Mouse (Mus musculus) liver, embryonic 14.5 days (tissue): Measurements from ENCODE around the gene Eef1akmt2. TPM values are rescaled to one million over a fixed set of nuclear protein-coding genes. Genes with fewer than 3 reads are reported as not detected.

ENCODE experiments used
- ATAC-seq: fragments of 200-750 bp; cut with Nextera tagmentation; 2 replicates; pipeline ENCODE4 v1.8.0; 2017; ENCODE audit warnings: moderate number of reproducible peaks, mild to moderate bottlenecking, moderate library complexity; ENCODE audit not compliant: insufficient read depth
- DNase-seq, 3 experiments: peaks; one replicate each; pipeline ENCODE4 v3.0.0-alpha.2; 2012 to 2013; ENCODE audit warnings: low read depth in 3 of 3, low spot score in 3 of 3
- H3K27ac ChIP-seq: fragments of 300-500 bp; sonication (generic); 2 replicates; pipeline ENCODE4 v1.5.1; 2014; ENCODE audit warnings: moderate library complexity, mild to moderate bottlenecking, control low read depth, inconsistent platforms
- H3K27me3 ChIP-seq: fragments of 300-500 bp; sonication (generic); 2 replicates; pipeline ENCODE4 v1.6.1; 2014; ENCODE audit warnings: mild to moderate bottlenecking, low read length, moderate library complexity; ENCODE audit not compliant: control insufficient read depth, insufficient read depth
- H3K36me3 ChIP-seq: fragments of 300-500 bp; sonication (generic); replicated peaks from 2 replicates; pipeline ENCODE4 v1.6.1; 2014; ENCODE audit warnings: low read depth; ENCODE audit not compliant: control insufficient read depth, insufficient read depth
- H3K4me1 ChIP-seq, 2 experiments: fragments of 200-500 bp in 1 of 2; fragments of 300-500 bp in 1 of 2; sonication (generic) in 1 of 2; replicated peaks; 2 replicates each; pipeline ENCODE4 v1.6.1; 2012 to 2014; ENCODE audit warnings: antibody characterized with exemption in 1 of 2, inconsistent platforms in 1 of 2, low read length in 1 of 2; ENCODE audit not compliant: control insufficient read depth in 2 of 2, insufficient read depth in 2 of 2
- H3K4me2 ChIP-seq: fragments of 300-500 bp; sonication (generic); 2 replicates; pipeline ENCODE4 v1.6.1; 2014; ENCODE audit warnings: low read depth, mild to moderate bottlenecking, control low read depth, moderate library complexity
- H3K4me3 ChIP-seq, 2 experiments: fragments of 200-500 bp in 1 of 2; fragments of 300-500 bp in 1 of 2; sonication (generic) in 1 of 2; 2 replicates each; pipeline ENCODE4 v1.5.1; 2012 to 2014; ENCODE audit warnings: low read depth in 2 of 2, low read length in 2 of 2, mild to moderate bottlenecking in 2 of 2, control low read depth in 1 of 2, inconsistent platforms in 1 of 2, moderate library complexity in 1 of 2; ENCODE audit not compliant: insufficient read depth in 1 of 2
- H3K9ac ChIP-seq: fragments of 300-500 bp; sonication (generic); replicated peaks from 2 replicates; pipeline ENCODE4 v1.6.1; 2014; ENCODE audit warnings: mild to moderate bottlenecking, control low read depth, moderate library complexity
- H3K9me3 ChIP-seq: fragments of 300-500 bp; sonication (generic); 2 replicates; pipeline ENCODE4 v1.6.1; 2016; ENCODE audit warnings: low read length, mixed read lengths; ENCODE audit not compliant: control insufficient read depth
- CTCF ChIP-seq: IDR thresholded peaks from 2 replicates; pipeline ENCODE4 v1.5.1; 2016; ENCODE audit warnings: antibody characterized with exemption, low read depth, control low read depth
- EP300 ChIP-seq: IDR thresholded peaks from 2 replicates; pipeline ENCODE4 v1.6.1; 2016; ENCODE audit warnings: antibody characterized with exemption, low read depth
- WGBS: fragments of 180-500 bp; shearing (Covaris S2); extraction: QIAGEN DNeasy Blood & Tissue Kit; methylation state at CpG from one replicate; pipeline ENCODE4 v1.1.7; 2014; ENCODE audit not compliant: insufficient replicate concordance; 5-methylcytosine and 5-hydroxymethylcytosine counted together
- polyA plus RNA-seq, 2 experiments: library from polyadenylated mRNA; depleted of rRNA in 1 of 2; stranded (reverse) in 1 of 2; unstranded in 1 of 2; fragments of >200 nt; fragmentation: Nextera tagmentation in 1 of 2; extraction: Ambion mirVana in 1 of 2; gene quantifications; 2 replicates each; pipeline versions ENCODE4 v1.2.1 to v1.2.3; 2012 to 2014

Gene Eef1akmt2
- polyA plus RNA-seq, 2 experiments: 13.1 to 19.0 TPM

DNA sequence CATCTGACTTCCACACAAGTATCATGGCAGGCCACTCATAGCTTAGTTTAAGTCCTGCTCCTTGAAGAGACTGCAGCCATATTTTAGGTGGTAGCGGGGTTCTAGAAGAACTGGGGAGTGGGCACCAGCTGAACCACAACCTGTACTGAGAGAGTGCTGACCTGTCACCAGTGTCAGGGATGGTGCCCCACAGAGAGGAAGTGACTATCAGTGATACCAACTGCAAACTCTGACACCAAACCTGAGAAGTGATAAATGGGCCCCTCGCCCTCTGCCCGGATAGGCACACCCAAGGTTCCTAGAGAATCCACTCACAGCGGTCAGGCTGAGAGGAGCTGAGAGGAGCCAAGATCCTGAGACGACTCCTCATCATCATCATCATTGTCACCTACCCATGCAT lies 47.5 kb downstream of the Eef1akmt2 start:
- Histone ChIP-seq H3K27me3 (no peaks in the 10 kb centered on the region), H3K4me1 (peaks cover 33 to 52% of the 10 kb centered on the region in 2 experiments), H3K4me2 (peak overlapping the region; percentile 45), H3K27ac (peak overlapping the region; percentile 54), H3K9me3 (no peaks in the 10 kb centered on the region), H3K4me3 (no peak overlapping the region), H3K9ac (0 out of 2 replicates have a peak overlapping the region, but pooled peaks have one; percentile 14), H3K36me3 (no peaks in the 10 kb centered on the region)
- WGBS: 18% methylated on average over 5 of the region's 5 CpGs
- TF ChIP-seq EP300: no peak
- TF ChIP-seq CTCF: no peak
- ATAC-seq (peak; percentile 73), DNase-seq (peak in 1 of 3 experiments; percentile 39)

DNA sequence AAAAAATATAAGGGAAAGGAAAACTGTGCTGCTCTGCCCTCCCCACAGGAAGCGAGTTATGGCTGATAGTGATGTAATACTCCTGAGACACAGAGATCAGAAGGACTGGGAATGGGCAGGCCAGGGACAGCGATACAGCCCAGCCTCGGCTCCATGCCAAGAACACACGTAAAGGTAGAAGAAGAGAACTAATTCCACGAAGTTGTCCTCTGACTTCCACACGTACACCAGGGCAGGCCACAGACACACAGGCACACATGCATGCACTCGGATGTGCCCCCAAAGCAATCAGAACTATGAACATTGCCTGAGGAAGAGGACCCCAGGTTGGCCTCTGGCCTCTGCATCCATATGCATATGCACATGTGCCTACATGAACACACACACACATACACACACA lies 48.0 kb downstream of the Eef1akmt2 start:
- no peaks in the 10 kb centered on the region for H3K27me3 ChIP-seq
- no peaks in the 10 kb centered on the region for H3K36me3 ChIP-seq
- TF ChIP-seq EP300: no peak
- no peak for TF ChIP-seq CTCF
- no peak overlapping the region for H3K4me3 ChIP-seq
- peak overlapping the region; percentile 45 for H3K4me2 ChIP-seq
- ATAC-seq (peak; percentile 14; the same call in 1 of the 2 replicates), DNase-seq (no peak)
- WGBS: 57% methylated on average over 7 of the region's 7 CpGs
- H3K27ac ChIP-seq: peak overlapping the region; percentile 54
- 0 out of 2 replicates have a peak overlapping the region, but pooled peaks have one; percentile 27 for H3K9ac ChIP-seq
- no peaks in the 10 kb centered on the region for H3K9me3 ChIP-seq
- H3K4me1 ChIP-seq: peaks cover 31 to 50% of the 10 kb centered on the region in 2 experiments

DNA sequence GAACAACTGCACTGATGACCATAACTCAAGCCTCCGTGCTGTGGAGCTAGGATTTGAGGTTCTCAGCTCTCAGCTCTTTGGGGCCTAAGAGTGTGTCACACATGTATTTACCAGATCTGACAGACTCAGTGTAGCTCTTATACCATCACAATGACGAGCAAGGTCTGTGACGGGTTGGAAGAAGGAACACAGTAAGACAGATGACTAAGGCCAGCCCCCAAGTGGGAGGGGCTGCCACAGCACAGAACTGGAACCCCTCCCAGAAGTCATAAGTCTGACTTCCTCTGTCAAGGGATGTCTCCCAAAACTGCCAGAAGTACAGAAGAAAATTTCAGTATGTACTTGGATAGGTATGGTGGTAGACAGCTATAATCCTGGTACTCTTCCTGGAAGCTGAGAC lies 48.5 kb downstream of the Eef1akmt2 start:
- peak; percentile 42 for ATAC-seq
- DNase-seq: peak in 1 of 3 experiments; percentile 44
- peak overlapping the region; percentile 15; the same call in 1 of the 2 replicates for H3K4me2 ChIP-seq
- no peak overlapping the region for H3K4me3 ChIP-seq
- H3K36me3 ChIP-seq: no peaks in the 10 kb centered on the region
- peak overlapping the region; percentile 54 for H3K27ac ChIP-seq
- H3K9ac ChIP-seq: 0 out of 2 replicates have a peak overlapping the region, but pooled peaks have one; percentile 27
- no peaks in the 10 kb centered on the region for H3K9me3 ChIP-seq
- H3K4me1 ChIP-seq: peaks cover 30 to 46% of the 10 kb centered on the region in 2 experiments
- no peak for TF ChIP-seq CTCF
- TF ChIP-seq EP300: no peak
- whole genome bisulfite sequencing: 38% methylated on average over 3 of the region's 3 CpGs
- no peaks in the 10 kb centered on the region for H3K27me3 ChIP-seq

DNA sequence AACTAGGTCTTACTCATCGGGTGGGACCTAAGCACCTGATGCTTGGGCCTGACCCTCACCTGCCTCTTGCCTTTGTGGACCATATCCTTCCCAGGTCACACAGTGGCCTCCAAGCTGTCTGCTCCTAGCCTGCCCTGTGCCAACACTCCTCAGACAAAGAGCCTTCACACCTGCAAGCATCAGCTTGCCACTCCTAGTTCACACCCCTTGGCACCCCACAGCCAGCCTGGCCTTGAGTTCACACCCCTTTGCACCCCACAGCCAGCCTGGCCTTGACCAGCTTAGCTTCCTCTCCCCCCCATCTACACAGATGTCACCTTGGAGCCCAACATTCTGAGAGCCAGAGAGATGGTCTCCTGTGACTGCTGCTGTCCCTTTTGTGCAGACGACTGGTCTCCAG lies 49.1 kb downstream of the Eef1akmt2 start:
- no peak for DNase-seq
- Histone ChIP-seq H3K4me3 (no peak overlapping the region), H3K27ac (no peak overlapping the region; the same call in 1 of the 2 replicates), H3K27me3 (no peaks in the 10 kb centered on the region), H3K9me3 (no peaks in the 10 kb centered on the region), H3K9ac (0 out of 2 replicates have a peak overlapping the region, but pooled peaks have one; percentile 5), H3K4me1 (peaks cover 24 to 40% of the 10 kb centered on the region in 2 experiments), H3K4me2 (no peak overlapping the region), H3K36me3 (no peaks in the 10 kb centered on the region)
- WGBS: 74% methylated on average over 2 of the region's 2 CpGs
- no peak for ATAC-seq
- TF ChIP-seq EP300 (no peak), CTCF (no peak)

DNA sequence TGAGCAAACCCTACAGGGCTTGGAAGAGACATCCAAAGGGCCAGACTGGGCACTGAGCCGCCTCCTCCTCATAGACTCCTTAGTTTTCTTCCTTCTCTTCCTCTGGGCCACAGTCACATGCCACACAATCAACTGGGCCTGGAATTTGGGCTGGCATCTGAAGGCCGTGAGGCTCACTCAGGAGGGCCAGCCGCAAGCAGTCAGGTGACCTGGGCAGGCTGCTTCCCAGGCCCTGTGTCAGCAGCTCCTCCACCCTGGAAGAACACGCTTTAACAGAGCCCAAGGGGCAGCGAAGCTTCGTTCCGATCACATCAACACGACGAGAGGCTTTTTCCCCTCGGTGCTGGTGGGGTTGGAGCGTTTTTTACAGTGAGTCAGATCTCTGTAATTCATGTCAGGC lies 49.8 kb downstream of the Eef1akmt2 start:
- Histone ChIP-seq H3K9me3 (no peaks in the 10 kb centered on the region), H3K36me3 (no peaks in the 10 kb centered on the region), H3K4me2 (no peak overlapping the region), H3K4me1 (peaks cover 24 to 40% of the 10 kb centered on the region in 2 experiments), H3K9ac (no peak overlapping the region), H3K27me3 (no peaks in the 10 kb centered on the region), H3K4me3 (no peak overlapping the region), H3K27ac (no peak overlapping the region)
- no peak for ATAC-seq
- TF ChIP-seq CTCF: no peak
- TF ChIP-seq EP300: no peak
- DNase-seq: no peak
- 81% methylated on average over 11 of the region's 11 CpGs for WGBS
